Mouse (Mus musculus) olfactory bulb, adult 2 months (tissue): ENCODE data around the gene Snx1. TPM values are rescaled to one million over a fixed set of nuclear protein-coding genes. Genes with fewer than 3 reads are reported as not detected.

Experiments
- H3K27ac ChIP-seq: fragments of 200-500 bp; 2 replicates; pipeline ENCODE4 v1.5.1; 2012; ENCODE audit warnings: low read depth, low read length; ENCODE audit not compliant: insufficient read depth
- H3K4me1 ChIP-seq: fragments of 200-500 bp; 2 replicates; pipeline ENCODE4 v1.6.1; 2012; ENCODE audit warnings: low read length; ENCODE audit not compliant: control insufficient read depth, insufficient read depth
- H3K4me3 ChIP-seq: fragments of 200-500 bp; 2 replicates; pipeline ENCODE4 v1.5.1; 2012; ENCODE audit warnings: mild to moderate bottlenecking, low read depth, low read length, moderate library complexity; ENCODE audit not compliant: insufficient read depth
- CTCF ChIP-seq: fragments of 200-500 bp; IDR thresholded peaks from 2 replicates; pipeline ENCODE4 v1.5.1; 2012; ENCODE audit warnings: low read depth, mild to moderate bottlenecking, low read length, moderate library complexity; ENCODE audit not compliant: insufficient read depth
- POLR2A ChIP-seq: fragments of 200-500 bp; IDR thresholded peaks from 2 replicates; pipeline ENCODE4 v1.6.1; 2012; ENCODE audit warnings: mild to moderate bottlenecking, low read depth, low read length, moderate library complexity; ENCODE audit not compliant: insufficient read depth
- WGBS: fragments of 180-500 bp; shearing (Covaris S2); methylation state at CpG from one replicate; pipeline ENCODE4 v1.1.7; 2018; 5-methylcytosine and 5-hydroxymethylcytosine counted together
- polyA plus RNA-seq: library from polyadenylated mRNA; stranded (reverse); fragments of >200 nt; gene quantifications from 2 replicates; pipeline ENCODE4 v1.2.4, GENCODE M21; 2012; ENCODE audit warnings: low replicate concordance; ENCODE audit not compliant: missing spikeins, insufficient read depth, insufficient read length

Gene Snx1
- polyA plus RNA-seq, 1 experiment = not detected

GRCm38 (mm10) chr9:66138193-66138592 lies 11.8 kb upstream of the Snx1 start:
- 83% methylated on average over 7 of the region's 7 CpGs for WGBS
- no peak overlapping the region for H3K27ac ChIP-seq
- TF ChIP-seq POLR2A (no peak), CTCF (no peak)

GRCm38 (mm10) chr9:66135967-66136366 lies 9.6 kb upstream of the Snx1 start:
- no peaks in the 10 kb centered on the region for H3K4me1 ChIP-seq
- 56% methylated on average over 4 of the region's 4 CpGs for WGBS
- H3K4me3 ChIP-seq = no peak overlapping the region
- no peak overlapping the region for H3K27ac ChIP-seq
- no peak for TF ChIP-seq POLR2A
- no peak for TF ChIP-seq CTCF

More at GRCm38 (mm10) chr9:66138193-66138592, 11.8 kb upstream of the Snx1 start:
- H3K4me3 ChIP-seq = no peak overlapping the region
- no peaks in the 10 kb centered on the region for H3K4me1 ChIP-seq

DNA sequence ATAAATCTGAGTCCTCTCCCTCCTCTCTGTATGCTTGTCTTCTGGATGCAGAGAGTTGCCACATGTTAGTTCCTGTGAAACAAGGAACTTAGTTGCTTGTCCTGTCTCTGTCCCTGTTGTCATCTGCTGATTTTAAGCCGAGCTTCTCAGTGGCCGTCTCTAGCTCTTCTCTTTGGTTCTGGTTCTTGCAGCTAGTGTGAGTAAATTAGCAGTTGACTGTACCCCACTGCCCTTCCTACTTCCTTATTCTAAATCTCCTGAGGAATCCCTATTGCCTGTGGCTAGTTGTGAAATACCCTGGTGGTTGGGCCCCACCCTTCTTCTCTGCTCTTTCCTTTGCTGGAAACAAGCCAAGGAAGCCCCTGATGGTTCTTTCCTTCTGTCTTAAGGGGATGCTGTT lies 5.1 kb upstream of the Snx1 start:
- TF ChIP-seq POLR2A = no peak
- no peak for TF ChIP-seq CTCF
- 94% methylated on average over 2 of the region's 2 CpGs for WGBS
- Histone ChIP-seq H3K27ac (no peak overlapping the region), H3K4me1 (no peaks in the 10 kb centered on the region; the same call in 1 of the 2 replicates), H3K4me3 (no peak overlapping the region)

DNA sequence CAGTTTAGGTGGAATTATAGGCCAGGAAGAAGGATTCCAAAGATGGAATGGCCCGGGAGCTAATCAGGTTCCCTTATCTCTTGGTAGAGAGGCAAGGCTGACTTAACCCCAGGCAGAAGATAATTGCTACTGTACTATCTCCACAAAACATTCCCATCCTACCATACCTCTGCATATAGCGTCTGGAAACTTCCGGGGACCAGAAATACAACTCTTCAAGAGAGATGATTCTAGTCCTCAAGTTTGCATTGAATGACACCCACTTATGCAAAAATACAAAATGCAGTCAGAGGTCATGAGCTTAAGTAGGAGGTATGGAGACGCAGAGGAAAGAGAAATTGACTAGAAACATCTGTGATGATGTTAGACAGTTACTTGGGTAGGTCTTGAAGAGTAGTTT lies 1.5 kb upstream of the Snx1 start:
- no peak overlapping the region for H3K27ac ChIP-seq
- no peak overlapping the region for H3K4me3 ChIP-seq
- WGBS = 98% methylated on average over 4 of the region's 4 CpGs
- peaks cover 2% of the 10 kb centered on the region; the same call in 1 of the 2 replicates for H3K4me1 ChIP-seq
- TF ChIP-seq POLR2A = no peak
- TF ChIP-seq CTCF = no peak

GRCm38 (mm10) chr9:66127193-66127546 lies 783 bp upstream of the Snx1 start:
- Histone ChIP-seq H3K4me1 (peaks cover 2% of the 10 kb centered on the region; the same call in 1 of the 2 replicates), H3K27ac (no peak overlapping the region), H3K4me3 (peak overlapping the region; percentile 65)
- TF ChIP-seq CTCF = no peak
- TF ChIP-seq POLR2A = no peak
- 35% methylated on average over 6 of the region's 6 CpGs for WGBS

- H3K4me3 ChIP-seq = peak overlapping the region; percentile 65
- no peak for TF ChIP-seq POLR2A
- no peak for TF ChIP-seq CTCF
- H3K4me1 ChIP-seq = peaks cover 2% of the 10 kb centered on the region; the same call in 1 of the 2 replicates
- 55% methylated on average over 12 of the region's 12 CpGs for WGBS
- H3K27ac ChIP-seq = 0 out of 2 replicates have a peak overlapping the region, but pooled peaks have one; percentile 19
Observed at GRCm38 (mm10) chr9:66125543-66126455, 588 bp downstream of the Snx1 start.

GRCm38 (mm10) chr9:66124681-66125542 lies 1.5 kb downstream of the Snx1 start:
- peak overlapping the region; percentile 64 for H3K4me3 ChIP-seq
- H3K4me1 ChIP-seq = peaks cover 2% of the 10 kb centered on the region; the same call in 1 of the 2 replicates
- 7% methylated on average over 33 of the region's 33 CpGs for WGBS
- TF ChIP-seq POLR2A (peak; percentile 71), CTCF (no peak)
- H3K27ac ChIP-seq = peak overlapping the region; percentile 3; the same call in 1 of the 2 replicates

DNA sequence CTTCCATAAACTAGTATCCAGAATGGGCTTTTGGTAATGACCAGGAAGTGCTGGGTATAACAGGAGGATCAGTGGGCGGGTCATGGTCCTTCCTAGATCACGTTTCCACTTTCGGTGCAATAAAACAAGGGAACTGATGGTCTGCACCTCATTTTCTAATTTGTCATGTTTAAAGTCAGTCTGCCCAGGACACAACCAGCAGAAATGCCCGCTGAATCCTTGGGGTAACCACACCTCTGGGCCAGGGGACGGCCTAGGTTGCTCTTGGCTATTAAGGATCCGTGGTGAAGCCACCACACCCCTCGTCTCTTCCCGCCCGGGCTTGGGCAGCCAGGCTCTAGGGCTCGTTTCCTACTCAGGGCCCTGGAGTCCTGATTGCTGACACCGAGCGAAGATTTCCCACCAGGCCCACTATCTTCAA lies 2.3 kb downstream of the Snx1 start:
- H3K4me3 ChIP-seq = peak overlapping the region; percentile 64
- peak overlapping the region; percentile 3; the same call in 1 of the 2 replicates for H3K27ac ChIP-seq
- H3K4me1 ChIP-seq = 0 out of 2 replicates have a peak, but pooled peaks cover 2% of the 10 kb centered on the region
- WGBS = under 1% methylated on average over 12 of the region's 12 CpGs
- TF ChIP-seq POLR2A (no peak), CTCF (no peak)

GRCm38 (mm10) chr9:66123648-66124047 lies 2.7 kb downstream of the Snx1 start:
- H3K4me3 ChIP-seq = no peak overlapping the region
- H3K4me1 ChIP-seq = 0 out of 2 replicates have a peak, but pooled peaks cover 2% of the 10 kb centered on the region
- WGBS = under 1% methylated on average over 5 of the region's 5 CpGs
- no peak overlapping the region; the same call in 1 of the 2 replicates for H3K27ac ChIP-seq
- no peak for TF ChIP-seq CTCF
- no peak for TF ChIP-seq POLR2A
